Mouse (Mus musculus) spleen, postnatal 36 days (tissue): ENCODE measurements around the gene Rtel1.
A peak's percentile ranks its signal among the peaks of the same experiment; 100 is the strongest.

ENCODE experiments used
- DNase-seq, 2 experiments: peaks; one replicate each; pipeline ENCODE4 v3.0.0; 2022; ENCODE audit warnings: low spot score in 2 of 2, mixed read lengths in 1 of 2

Rtel1 gene

GRCm38 (mm10) chr2:181390136-181390870 lies 70.8 kb downstream of the Rtel1 start:
- DNase-seq: no peak

GRCm38 (mm10) chr2:181391022-181391421 lies 71.5 kb downstream of the Rtel1 start:
- DNase-seq: no peak

GRCm38 (mm10) chr2:181391541-181391940 lies 72.0 kb downstream of the Rtel1 start:
- no peak for DNase-seq

- DNase-seq: peak; percentile 71 to 73
Observed at GRCm38 (mm10) chr2:181392600-181393213, 73.2 kb downstream of the Rtel1 start.

- DNase-seq: no peak
Observed at GRCm38 (mm10) chr2:181394086-181394485, 74.5 kb downstream of the Rtel1 start.

GRCm38 (mm10) chr2:181397207-181397761 lies 77.7 kb downstream of the Rtel1 start:
- DNase-seq: no peak

GRCm38 (mm10) chr2:181401497-181401896 lies 82.0 kb downstream of the Rtel1 start:
- no peak for DNase-seq

GRCm38 (mm10) chr2:181403722-181404121 lies 84.2 kb downstream of the Rtel1 start:
- DNase-seq: no peak
